Mouse (Mus musculus): ENCODE results near the gene Sfxn5.

DNA sequence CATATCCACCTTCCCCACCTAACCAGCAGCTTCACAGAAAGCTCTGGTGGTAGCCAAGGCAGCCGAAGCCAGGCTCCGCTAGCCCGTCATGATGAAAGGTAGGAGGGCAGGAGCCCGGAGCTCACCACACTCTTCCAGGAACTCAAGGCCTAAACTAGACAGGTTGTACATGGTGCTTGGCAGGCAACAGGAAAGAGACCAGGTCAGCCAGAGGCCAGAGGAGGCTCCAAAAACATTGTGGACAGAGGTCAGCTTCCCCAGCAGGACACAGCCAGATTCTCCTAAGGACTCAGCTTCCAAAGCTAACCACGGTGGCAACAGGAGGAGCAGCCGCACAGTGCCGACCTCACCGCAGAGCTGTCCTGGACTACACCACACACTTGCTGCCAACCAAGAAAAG is 9.8 kb upstream of the Sfxn5 start:
- TF ChIP-seq CTCF (IDR thresholded peaks at IDR 0.05; ENCODE audit: borderline replicate concordance, control insufficient read depth, extremely low read depth, insufficient read depth, low read length, poor library complexity), result no peak
- no peak for TF ChIP-seq POLR2A (IDR thresholded peaks at IDR 0.05; ENCODE audit: control insufficient read depth, extremely low read depth, insufficient read depth, low read length, poor library complexity)

All from thymus, adult 2 months (tissue).